20 mouse cellular contexts compared by ENCODE assay signal in genomic region chr4:44251521-44251920, GRCm38 (mm10). TPM values are rescaled to one million over a fixed set of nuclear protein-coding genes. Genes with fewer than 3 reads are reported as not detected.
DNase-seq lines count a peak whose midpoint lies in the region; ATAC-seq and TF ChIP-seq lines count a peak whose summit lies in the region.
"Had no signal": no experiment of that assay in that cellular context is flagged by ENCODE, and none has a peak within 500 bp of the region (broad histone marks: within the 10 kb centered on the region; RNA-seq: fewer than 3 reads in every experiment).

No protein-coding gene starts in this region.

- no peaks in the 10 kb centered on the region for H3K9me3 ChIP-seq in heart, embryonic 11.5 days (replicated peaks; ENCODE audit: control insufficient read depth, low read length)
- H3K9me3 ChIP-seq: embryonic facial prominence, embryonic 12.5 days; forebrain, embryonic 15.5 days; hindbrain, embryonic 12.5 days had no signal

- no peak for TF ChIP-seq CTCF in cortical plate, adult 2 months (IDR thresholded peaks at IDR 0.05; ENCODE audit: extremely low read depth, insufficient read depth, low read length)

- no peaks in the 10 kb centered on the region for H3K36me3 ChIP-seq in heart, embryonic 11.5 days (ENCODE audit: control insufficient read depth, insufficient read depth, low read length)
- H3K36me3 ChIP-seq: embryonic facial prominence, embryonic 12.5 days; forebrain, embryonic 15.5 days; hindbrain, embryonic 12.5 days had no signal

- no peak overlapping the region for H3K27ac ChIP-seq in heart, embryonic 11.5 days (ENCODE audit: low read depth, low read length)
- peak overlapping the region; percentile 94; the same call in 1 of the 2 replicates for H3K27ac ChIP-seq in cortical plate, adult 2 months (ENCODE audit: insufficient read depth, low read length)
- H3K27ac ChIP-seq: embryonic facial prominence, embryonic 12.5 days; forebrain, embryonic 15.5 days; hindbrain, embryonic 12.5 days had no signal

- peak; percentile 29 for DNase-seq in heart, adult 11 months
- peak; percentile 29 to 31 for DNase-seq in left cerebral cortex, postnatal 36 days (ENCODE audit: low spot score in 2 of 2)
- no peak for DNase-seq in left cerebral cortex, adult 11 months (ENCODE audit: low spot score)
- peak; percentile 41 for DNase-seq in right cerebral cortex, adult 18-20 months
- no peak for DNase-seq in right cerebral cortex, postnatal 10 days (ENCODE audit: low spot score in 2 of 2)
- DNase-seq in cerebellum, postnatal 25 days = no peak
- DNase-seq: adrenal gland, adult 2 months; adrenal gland, postnatal 25 days; cerebellum, adult 2 months; cerebellum, postnatal 10 days; gastrocnemius, postnatal 14 days; heart, postnatal 10 days; heart, postnatal 4 days had no signal

- intact Hi-C loops in left cerebral cortex, postnatal 36 days (cut with DNase I) = no loop called here

- WGBS in heart, embryonic 11.5 days (ENCODE audit: insufficient replicate concordance) = 64% methylated on average over 5 of the region's 5 CpGs

- H3K4me1 ChIP-seq in heart, embryonic 11.5 days (ENCODE audit: control insufficient read depth, insufficient read depth, low read length) = peaks cover 18% of the 10 kb centered on the region; the same call in 1 of the 2 replicates
- H3K4me1 ChIP-seq in cortical plate, adult 2 months (ENCODE audit: control insufficient read depth, insufficient read depth, low read length) = peaks cover 4% of the 10 kb centered on the region

- no peak overlapping the region for H3K9ac ChIP-seq in heart, embryonic 11.5 days (ENCODE audit: low read depth, low read length)
- H3K9ac ChIP-seq: embryonic facial prominence, embryonic 12.5 days; forebrain, embryonic 15.5 days; hindbrain, embryonic 12.5 days had no signal

- no peak for ATAC-seq in heart, embryonic 11.5 days (replicated peaks; ENCODE audit: insufficient number of reproducible peaks, low FRiP score, low TSS enrichment)
- ATAC-seq: forebrain, embryonic 15.5 days; hindbrain, embryonic 16.5 days had no signal

- no peak for TF ChIP-seq POLR2A in cortical plate, adult 2 months (IDR thresholded peaks at IDR 0.05; ENCODE audit: extremely low read depth, insufficient read depth, low read length)

- no peaks in the 10 kb centered on the region for H3K27me3 ChIP-seq in heart, embryonic 11.5 days (ENCODE audit: control insufficient read depth, insufficient read depth, low read length)
- H3K27me3 ChIP-seq: forebrain, embryonic 15.5 days had no signal

- no peak overlapping the region for H3K4me2 ChIP-seq in heart, embryonic 11.5 days
- H3K4me2 ChIP-seq: embryonic facial prominence, embryonic 12.5 days; forebrain, embryonic 15.5 days; hindbrain, embryonic 12.5 days had no signal

- no peak overlapping the region for H3K4me3 ChIP-seq in heart, embryonic 11.5 days (ENCODE audit: low read depth, low read length)
- H3K4me3 ChIP-seq in cortical plate, adult 2 months (ENCODE audit: insufficient read depth, low read length) = no peak overlapping the region
- H3K4me3 ChIP-seq: embryonic facial prominence, embryonic 12.5 days; forebrain, embryonic 15.5 days; hindbrain, embryonic 12.5 days had no signal

RNA-seq across cellular contexts. Expression of gene Rnf38, which starts 17.9 kb away (rescaled TPM):
- 25.8 and 28.7 TPM in 2 replicates for polyA plus RNA-seq in heart, embryonic 11.5 days (2014; fragmentation: Nextera tagmentation; extraction: Ambion mirVana)
- 10 to 100 TPM; 62.2 to 64.8 TPM for total RNA-seq in left cerebral cortex, postnatal 36 days (2021)
- polyA plus RNA-seq in cortical plate, adult 2 months (2012; rRNA removed) = 68.4 and 71.8 TPM in 2 replicates

RNA-seq across cellular contexts. Expression of gene Melk, which starts 49.2 kb away (rescaled TPM):
- polyA plus RNA-seq in heart, embryonic 11.5 days (2014; fragmentation: Nextera tagmentation; extraction: Ambion mirVana) = 29.4 and 29.8 TPM in 2 replicates
- total RNA-seq in left cerebral cortex, postnatal 36 days (2021) = under 1 TPM; 0.57 to 0.74 TPM
- polyA plus RNA-seq in cortical plate, adult 2 months (2012; rRNA removed) = 0.79 and 1.0 TPM in 2 replicates
- total RNA-seq: gastrocnemius, adult 18-20 months had no signal

Comparison
In these comparisons a context has a peak if more than half of its experiments do, and no peak if none do; other contexts are left out.
1. DNase-seq: peak in heart, adult 11 months (single experiment), left cerebral cortex, postnatal 36 days (2 of 2) and right cerebral cortex, adult 18-20 months (single experiment); none in left cerebral cortex, adult 11 months (single experiment), right cerebral cortex, postnatal 10 days (0 of 2) and cerebellum, postnatal 25 days (0 of 2).
2. RNA of gene Melk, which starts 49.2 kb away (polyA plus RNA-seq): 29.4 to 29.8 TPM in heart, embryonic 11.5 days; 0.79 to 1.0 TPM in cortical plate, adult 2 months; every median in the first group is over 10 times any median in the second.